Mouse (Mus musculus) spleen, adult 2 months (tissue): ENCODE measurements around the gene Lingo2.

Experiments used
- CTCF ChIP-seq: fragments of 200-500 bp; IDR thresholded peaks from 2 replicates; pipeline ENCODE4 v1.5.1; 2011; ENCODE audit warnings: mild to moderate bottlenecking, inconsistent platforms; ENCODE audit not compliant: insufficient read depth, insufficient read length, insufficient replicate concordance; ENCODE audit errors: extremely low read depth
- POLR2A ChIP-seq: fragments of 200-500 bp; IDR thresholded peaks from 2 replicates; pipeline ENCODE4 v1.6.1; 2011; ENCODE audit warnings: low read depth, low read length, inconsistent platforms

GRCm38 (mm10) chr4:35992005-35992763, 959.4 kb downstream of the Lingo2 start:
- TF ChIP-seq POLR2A = no peak
- no peak for TF ChIP-seq CTCF
